Mouse (Mus musculus): ENCODE results near the gene Tfap2a. TPM values are rescaled to one million over a fixed set of nuclear protein-coding genes. Genes with fewer than 3 reads are reported as not detected.
A peak's percentile ranks its signal among the peaks of the same experiment; 100 is the strongest.

Gene Tfap2a
- polyA plus RNA-seq, 1 experiment from 2014 or later, result 8.4 TPM

DNA sequence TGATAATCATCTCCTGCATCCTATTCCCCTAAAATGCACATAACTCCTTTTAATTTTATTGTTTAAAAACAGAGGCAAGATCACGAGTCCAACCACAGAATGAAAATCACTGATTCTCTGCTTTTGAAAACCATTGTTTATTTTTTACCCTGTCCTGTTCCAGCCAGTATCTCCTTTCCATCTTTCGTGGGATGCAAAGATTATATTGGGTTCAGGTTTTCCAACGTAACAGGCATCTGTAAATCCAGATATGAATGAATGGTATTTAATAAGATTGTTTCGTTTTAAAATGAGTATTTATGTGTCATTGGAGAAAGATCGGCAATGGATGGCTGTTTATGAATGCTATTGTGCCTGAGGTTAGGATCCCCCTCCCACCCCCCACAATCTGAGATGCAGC lies 24.5 kb downstream of the Tfap2a start:
- Histone ChIP-seq H3K27ac (replicated peaks; ENCODE audit: low read depth, low read length) (no peak overlapping the region), H3K27me3 (ENCODE audit: control insufficient read depth, insufficient read depth, low read length) (peaks cover 24% of the 10 kb centered on the region), H3K9ac (replicated peaks; ENCODE audit: low read length) (no peak overlapping the region), H3K4me1 (ENCODE audit: control insufficient read depth, insufficient read depth, low read length) (peaks cover 3% of the 10 kb centered on the region; the same call in 1 of the 2 replicates), H3K4me2 (ENCODE audit: low read depth, low read length) (no peak overlapping the region), H3K4me3 (ENCODE audit: low read depth, low read length) (no peak overlapping the region), H3K9me3 (replicated peaks; ENCODE audit: control insufficient read depth, low read length) (no peaks in the 10 kb centered on the region), H3K36me3 (replicated peaks; ENCODE audit: control insufficient read depth, insufficient read depth, low read depth, low read length) (no peaks in the 10 kb centered on the region)
- ATAC-seq (replicated peaks; ENCODE audit: insufficient number of reproducible peaks, low FRiP score, low TSS enrichment, low read depth) (no peak), DNase-seq (ENCODE audit: low spot score) (peak; percentile 1)
- WGBS, result 23% methylated on average over 5 of the region's 5 CpGs

DNA sequence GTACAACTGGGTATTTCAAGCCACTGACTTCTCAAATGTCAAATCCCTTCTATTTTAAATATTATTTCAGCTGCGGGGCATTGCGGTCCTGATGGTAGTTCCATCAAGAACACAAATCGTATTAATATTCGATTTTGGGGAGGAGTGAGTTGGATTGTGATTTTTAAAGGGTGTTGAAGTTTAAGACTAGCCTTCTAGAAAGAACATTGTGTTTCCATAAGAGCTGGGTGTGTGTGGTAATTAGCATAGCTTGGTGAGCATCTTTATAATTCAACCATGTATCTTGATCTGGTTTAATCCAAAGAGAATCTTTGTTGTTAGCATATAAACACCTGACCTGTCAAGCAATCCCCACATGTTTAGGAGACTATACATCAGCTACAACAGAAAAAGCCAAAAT lies 24.9 kb downstream of the Tfap2a start:
- DNase-seq (ENCODE audit: low spot score), result peak; percentile 26
- no peak overlapping the region for H3K4me2 ChIP-seq (ENCODE audit: low read depth, low read length)
- peaks cover 24% of the 10 kb centered on the region for H3K27me3 ChIP-seq (ENCODE audit: control insufficient read depth, insufficient read depth, low read length)
- WGBS, result 9% methylated on average over 4 of the region's 4 CpGs
- no peak overlapping the region for H3K9ac ChIP-seq (replicated peaks; ENCODE audit: low read length)
- H3K27ac ChIP-seq (replicated peaks; ENCODE audit: low read depth, low read length), result no peak overlapping the region
- H3K9me3 ChIP-seq (replicated peaks; ENCODE audit: control insufficient read depth, low read length), result no peaks in the 10 kb centered on the region
- ATAC-seq (replicated peaks; ENCODE audit: insufficient number of reproducible peaks, low FRiP score, low TSS enrichment, low read depth), result no peak
- no peak overlapping the region for H3K4me3 ChIP-seq (ENCODE audit: low read depth, low read length)
- H3K36me3 ChIP-seq (replicated peaks; ENCODE audit: control insufficient read depth, insufficient read depth, low read depth, low read length), result no peaks in the 10 kb centered on the region
- H3K4me1 ChIP-seq (ENCODE audit: control insufficient read depth, insufficient read depth, low read length), result peaks cover 3% of the 10 kb centered on the region; the same call in 1 of the 2 replicates

DNA sequence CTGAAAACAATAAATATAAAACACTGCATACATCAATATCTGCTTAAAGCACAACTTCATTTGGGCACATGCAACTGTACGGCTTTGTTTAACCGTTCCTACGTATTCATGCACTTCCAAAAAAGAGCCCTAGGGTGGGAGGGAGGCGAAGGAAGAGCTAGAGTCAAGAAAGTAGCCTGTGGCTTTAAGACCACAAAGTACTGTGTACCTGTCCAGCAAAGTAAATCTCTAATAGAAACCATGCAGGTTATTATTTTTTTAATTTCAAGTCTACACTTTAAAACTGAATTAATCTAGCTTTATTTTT lies 25.7 kb downstream of the Tfap2a start:
- no peaks in the 10 kb centered on the region for H3K9me3 ChIP-seq (replicated peaks; ENCODE audit: control insufficient read depth, low read length)
- WGBS, result 6% methylated on average over 4 of the region's 4 CpGs
- H3K4me3 ChIP-seq (ENCODE audit: low read depth, low read length), result no peak overlapping the region
- H3K4me2 ChIP-seq (ENCODE audit: low read depth, low read length), result no peak overlapping the region
- ATAC-seq (replicated peaks; ENCODE audit: insufficient number of reproducible peaks, low FRiP score, low TSS enrichment, low read depth), result no peak
- H3K27me3 ChIP-seq (ENCODE audit: control insufficient read depth, insufficient read depth, low read length), result peaks cover 28% of the 10 kb centered on the region
- peak; percentile 52 for DNase-seq (ENCODE audit: low spot score)
- H3K9ac ChIP-seq (replicated peaks; ENCODE audit: low read length), result no peak overlapping the region
- H3K36me3 ChIP-seq (replicated peaks; ENCODE audit: control insufficient read depth, insufficient read depth, low read depth, low read length), result no peaks in the 10 kb centered on the region
- H3K27ac ChIP-seq (replicated peaks; ENCODE audit: low read depth, low read length), result no peak overlapping the region
- peaks cover 3% of the 10 kb centered on the region; the same call in 1 of the 2 replicates for H3K4me1 ChIP-seq (ENCODE audit: control insufficient read depth, insufficient read depth, low read length)

DNA sequence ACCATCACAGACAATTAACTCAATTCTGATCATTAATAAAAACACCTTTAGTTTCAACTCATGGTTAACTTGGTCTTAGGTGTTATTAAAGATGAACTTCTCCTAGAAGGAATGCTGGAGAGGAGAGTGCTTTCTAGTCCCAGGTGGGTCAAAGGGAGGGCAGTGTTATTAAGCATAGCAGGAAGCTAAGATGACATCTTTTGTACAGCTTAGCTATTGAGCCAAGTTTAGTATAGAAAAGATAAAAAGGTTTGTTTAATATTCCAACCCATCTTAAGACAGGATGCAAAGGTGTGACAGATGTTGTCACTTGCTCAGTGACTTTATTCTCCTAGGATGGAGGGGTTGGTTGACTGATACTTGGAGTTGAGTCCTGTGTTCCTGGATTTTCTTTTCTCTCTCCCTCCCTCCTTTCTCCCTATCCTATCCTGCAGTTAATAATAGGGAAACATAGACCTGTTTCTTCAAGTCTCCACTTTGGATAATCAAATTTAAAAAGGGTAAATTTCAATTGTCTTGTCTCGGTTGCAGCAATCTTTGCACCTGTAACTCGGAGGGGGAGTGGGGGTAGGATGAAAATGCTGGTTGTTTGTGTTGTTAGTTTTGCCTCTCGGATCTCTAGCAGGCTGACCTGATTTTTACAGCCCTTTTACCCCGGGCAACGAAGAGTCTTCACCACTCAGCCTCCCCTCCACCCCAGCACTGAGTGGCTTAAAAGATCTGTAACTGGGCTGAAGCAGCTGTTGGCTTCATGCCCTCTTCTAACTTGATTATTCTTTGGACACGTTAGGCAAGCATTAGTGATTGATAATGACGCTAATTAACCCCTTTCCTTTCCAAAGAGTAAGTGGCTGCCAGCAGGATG lies 26.3 kb downstream of the Tfap2a start:
- no peak for DNase-seq (ENCODE audit: low spot score)
- Histone ChIP-seq H3K4me1 (ENCODE audit: control insufficient read depth, insufficient read depth, low read length) (peaks cover 3% of the 10 kb centered on the region; the same call in 1 of the 2 replicates), H3K27me3 (ENCODE audit: control insufficient read depth, insufficient read depth, low read length) (peaks cover 29% of the 10 kb centered on the region), H3K36me3 (replicated peaks; ENCODE audit: control insufficient read depth, insufficient read depth, low read depth, low read length) (no peaks in the 10 kb centered on the region), H3K4me2 (ENCODE audit: low read depth, low read length) (no peak overlapping the region), H3K9me3 (replicated peaks; ENCODE audit: control insufficient read depth, low read length) (no peaks in the 10 kb centered on the region), H3K4me3 (ENCODE audit: low read depth, low read length) (no peak overlapping the region), H3K9ac (replicated peaks; ENCODE audit: low read length) (no peak overlapping the region), H3K27ac (replicated peaks; ENCODE audit: low read depth, low read length) (no peak overlapping the region)
- WGBS, result 3% methylated on average over 7 of the region's 7 CpGs
- no peak for ATAC-seq (replicated peaks; ENCODE audit: insufficient number of reproducible peaks, low FRiP score, low TSS enrichment, low read depth)

DNA sequence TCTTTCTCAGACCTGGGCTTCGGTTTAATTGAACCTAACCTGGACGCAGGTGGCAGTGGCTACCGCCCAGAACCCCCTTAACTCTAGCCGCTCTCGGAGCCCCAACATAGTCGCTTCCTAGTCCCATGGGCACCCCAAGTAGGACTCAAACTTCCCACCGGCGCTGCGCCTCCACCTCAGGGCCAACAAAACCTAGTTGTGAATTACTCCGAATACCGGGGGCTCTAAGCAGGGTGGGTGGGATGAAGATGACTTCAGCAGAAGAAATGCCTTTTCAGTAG lies 28.2 kb downstream of the Tfap2a start:
- H3K27ac ChIP-seq (replicated peaks; ENCODE audit: low read depth, low read length), result no peak overlapping the region
- peak overlapping the region; percentile 26 for H3K4me2 ChIP-seq (ENCODE audit: low read depth, low read length)
- DNase-seq (ENCODE audit: low spot score), result no peak

DNA sequence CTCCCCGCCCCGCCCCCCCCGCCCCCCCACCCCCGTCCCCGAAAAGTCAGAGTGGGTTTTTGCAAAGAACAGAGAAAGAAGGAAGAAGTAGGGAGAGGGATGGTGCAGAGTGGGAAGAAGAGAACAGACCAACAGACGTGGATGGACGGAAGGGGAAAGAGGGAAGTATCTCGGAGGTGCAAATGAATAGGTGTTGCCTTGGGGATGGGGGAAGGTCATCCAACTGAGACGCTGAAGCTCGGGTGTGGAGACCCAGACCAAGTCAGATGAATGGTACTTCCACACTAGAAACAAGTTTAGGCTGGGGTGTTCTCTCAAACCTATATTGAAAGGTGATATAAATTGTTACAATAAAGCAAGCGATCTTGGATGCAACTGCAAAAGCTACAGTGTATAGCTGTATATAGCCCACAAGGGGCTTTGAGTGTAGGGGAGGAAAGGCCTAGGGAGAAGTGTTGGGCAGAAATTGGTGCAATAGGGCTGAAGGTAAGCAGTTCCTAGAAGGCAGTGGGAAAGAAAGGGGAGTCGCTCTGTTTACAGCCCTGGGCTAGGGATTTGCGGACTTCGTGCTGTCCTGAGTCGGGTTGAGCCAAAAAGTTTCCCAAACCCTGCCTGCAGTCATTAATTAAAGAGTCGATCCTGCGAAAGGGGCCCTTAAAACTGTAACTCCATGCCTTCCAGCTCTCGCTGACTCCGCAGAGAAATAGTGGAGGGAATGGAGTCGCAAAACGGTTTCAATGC lies 28.7 kb downstream of the Tfap2a start:
- Histone ChIP-seq H3K4me2 (ENCODE audit: low read depth, low read length) (peak overlapping the region; percentile 26), H3K4me3 (ENCODE audit: low read depth, low read length) (no peak overlapping the region), H3K9ac (replicated peaks; ENCODE audit: low read length) (no peak overlapping the region), H3K4me1 (ENCODE audit: control insufficient read depth, insufficient read depth, low read length) (peaks cover 3% of the 10 kb centered on the region; the same call in 1 of the 2 replicates), H3K27me3 (ENCODE audit: control insufficient read depth, insufficient read depth, low read length) (peaks cover 37% of the 10 kb centered on the region), H3K27ac (replicated peaks; ENCODE audit: low read depth, low read length) (no peak overlapping the region), H3K36me3 (replicated peaks; ENCODE audit: control insufficient read depth, insufficient read depth, low read depth, low read length) (no peaks in the 10 kb centered on the region), H3K9me3 (replicated peaks; ENCODE audit: control insufficient read depth, low read length) (no peaks in the 10 kb centered on the region)
- ATAC-seq (replicated peaks; ENCODE audit: insufficient number of reproducible peaks, low FRiP score, low TSS enrichment, low read depth) (no peak), DNase-seq (ENCODE audit: low spot score) (peak; percentile 18)
- 1% methylated on average over 21 of the region's 21 CpGs for WGBS

More for the DNA sequence above, 28.2 kb downstream of the Tfap2a start:
- Histone ChIP-seq H3K4me3 (ENCODE audit: low read depth, low read length) (no peak overlapping the region), H3K4me1 (ENCODE audit: control insufficient read depth, insufficient read depth, low read length) (peaks cover 3% of the 10 kb centered on the region; the same call in 1 of the 2 replicates), H3K27me3 (ENCODE audit: control insufficient read depth, insufficient read depth, low read length) (peaks cover 36% of the 10 kb centered on the region), H3K9ac (replicated peaks; ENCODE audit: low read length) (no peak overlapping the region), H3K9me3 (replicated peaks; ENCODE audit: control insufficient read depth, low read length) (no peaks in the 10 kb centered on the region), H3K36me3 (replicated peaks; ENCODE audit: control insufficient read depth, insufficient read depth, low read depth, low read length) (no peaks in the 10 kb centered on the region)
- WGBS, result under 1% methylated on average over 11 of the region's 11 CpGs
- no peak for ATAC-seq (replicated peaks; ENCODE audit: insufficient number of reproducible peaks, low FRiP score, low TSS enrichment, low read depth)

DNA sequence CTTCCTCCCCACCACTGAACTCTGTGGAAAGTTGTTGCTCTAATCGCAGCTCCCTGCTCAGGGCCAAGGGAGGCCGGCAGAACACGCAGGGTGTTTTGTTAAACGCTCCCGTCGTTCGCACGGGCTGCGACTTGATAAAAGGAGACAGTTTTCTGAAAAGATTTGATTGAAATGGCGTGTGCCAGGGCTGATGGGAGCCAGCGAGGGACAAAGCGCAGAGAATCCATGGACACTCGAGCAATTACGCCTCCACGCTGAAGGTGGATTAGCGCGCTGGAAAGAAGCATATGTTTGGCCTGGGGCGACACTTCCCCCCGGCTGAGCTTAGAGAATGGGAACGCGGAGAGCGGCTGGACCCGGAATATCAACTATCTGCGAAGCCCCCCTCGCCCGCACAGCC lies 29.3 kb downstream of the Tfap2a start:
- H3K27me3 ChIP-seq (ENCODE audit: control insufficient read depth, insufficient read depth, low read length), result peaks cover 41% of the 10 kb centered on the region
- ATAC-seq (replicated peaks; ENCODE audit: insufficient number of reproducible peaks, low FRiP score, low TSS enrichment, low read depth) (no peak), DNase-seq (ENCODE audit: low spot score) (peak; percentile 63)
- no peak overlapping the region for H3K27ac ChIP-seq (replicated peaks; ENCODE audit: low read depth, low read length)
- H3K4me2 ChIP-seq (ENCODE audit: low read depth, low read length), result peak overlapping the region; percentile 11; the same call in 1 of the 2 replicates
- H3K36me3 ChIP-seq (replicated peaks; ENCODE audit: control insufficient read depth, insufficient read depth, low read depth, low read length), result no peaks in the 10 kb centered on the region
- H3K4me3 ChIP-seq (ENCODE audit: low read depth, low read length), result 0 out of 2 replicates have a peak overlapping the region, but pooled peaks have one; percentile 6
- peaks cover 3% of the 10 kb centered on the region; the same call in 1 of the 2 replicates for H3K4me1 ChIP-seq (ENCODE audit: control insufficient read depth, insufficient read depth, low read length)
- WGBS, result under 1% methylated on average over 26 of the region's 26 CpGs
- peak overlapping the region; percentile 46; the same call in 1 of the 2 replicates for H3K9ac ChIP-seq (replicated peaks; ENCODE audit: low read length)
- no peaks in the 10 kb centered on the region for H3K9me3 ChIP-seq (replicated peaks; ENCODE audit: control insufficient read depth, low read length)

DNA sequence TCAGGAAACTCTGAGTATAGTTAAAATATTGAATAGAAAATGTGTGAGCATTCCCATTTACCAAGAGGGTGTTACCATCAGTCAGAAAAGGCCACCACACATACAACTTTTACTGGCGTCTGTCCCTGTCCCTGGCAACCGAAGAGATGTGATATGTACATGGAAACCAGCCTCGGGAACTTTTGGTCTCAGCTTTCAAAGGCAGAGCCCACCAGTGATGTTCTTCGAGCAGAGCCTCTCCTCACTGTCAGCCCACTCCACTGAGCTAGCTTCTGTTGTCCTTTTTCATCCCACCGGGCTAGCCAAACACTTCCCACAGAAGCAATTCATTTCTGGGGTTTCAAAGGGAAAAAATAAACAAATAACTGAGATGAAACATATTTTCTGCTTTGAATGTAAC lies 29.9 kb downstream of the Tfap2a start:
- no peak for ATAC-seq (replicated peaks; ENCODE audit: insufficient number of reproducible peaks, low FRiP score, low TSS enrichment, low read depth)
- peaks cover 43% of the 10 kb centered on the region for H3K27me3 ChIP-seq (ENCODE audit: control insufficient read depth, insufficient read depth, low read length)
- no peak overlapping the region for H3K27ac ChIP-seq (replicated peaks; ENCODE audit: low read depth, low read length)
- no peak overlapping the region for H3K4me3 ChIP-seq (ENCODE audit: low read depth, low read length)
- peak; percentile 40 for DNase-seq (ENCODE audit: low spot score)
- peaks cover 3% of the 10 kb centered on the region; the same call in 1 of the 2 replicates for H3K4me1 ChIP-seq (ENCODE audit: control insufficient read depth, insufficient read depth, low read length)
- no peak overlapping the region for H3K9ac ChIP-seq (replicated peaks; ENCODE audit: low read length)
- 2% methylated on average over 5 of the region's 5 CpGs for WGBS
- no peak overlapping the region for H3K4me2 ChIP-seq (ENCODE audit: low read depth, low read length)
- no peaks in the 10 kb centered on the region for H3K9me3 ChIP-seq (replicated peaks; ENCODE audit: control insufficient read depth, low read length)
- H3K36me3 ChIP-seq (replicated peaks; ENCODE audit: control insufficient read depth, insufficient read depth, low read depth, low read length), result no peaks in the 10 kb centered on the region

All from embryonic facial prominence, embryonic 11.5 days (tissue).